Mouse (Mus musculus) intestine, postnatal 0 days (tissue): ENCODE measurements at regions not wholly inside any gene's neighbourhood (a gene's known extent, or its start where the extent isn't known, plus 50 kb on each side); places are given as distances from the start of the nearest gene placed in this dataset.

Experiments
- ATAC-seq: fragments of 200-750 bp; cut with Nextera tagmentation; 2 replicates; pipeline ENCODE4 v1.8.0; 2017; ENCODE audit warnings: mild to moderate bottlenecking, moderate TSS enrichment, moderate library complexity
- H3K27ac ChIP-seq: fragments of 300-500 bp; sonication (generic); 2 replicates; pipeline ENCODE4 v1.5.1; 2014; ENCODE audit warnings: mild to moderate bottlenecking, low read depth, low read length, moderate library complexity
- H3K27me3 ChIP-seq: fragments of 300-500 bp; sonication (generic); replicated peaks from 2 replicates; pipeline ENCODE4 v1.6.1; 2014; ENCODE audit warnings: low read length, mixed read lengths; ENCODE audit not compliant: control insufficient read depth, insufficient read depth
- H3K36me3 ChIP-seq: fragments of 300-500 bp; sonication (generic); 2 replicates; pipeline ENCODE4 v1.6.1; 2014; ENCODE audit warnings: mild to moderate bottlenecking, moderate library complexity; ENCODE audit not compliant: control insufficient read depth, insufficient read depth
- H3K4me1 ChIP-seq: fragments of 300-500 bp; sonication (generic); replicated peaks from 2 replicates; pipeline ENCODE4 v1.6.1; 2014; ENCODE audit warnings: antibody characterized with exemption, low read length, mixed read lengths; ENCODE audit not compliant: control insufficient read depth, insufficient read depth
- H3K4me2 ChIP-seq: fragments of 300-500 bp; sonication (generic); replicated peaks from 2 replicates; pipeline ENCODE4 v1.6.1; 2014; ENCODE audit warnings: low read depth, mild to moderate bottlenecking, moderate library complexity
- H3K4me3 ChIP-seq: fragments of 300-500 bp; sonication (generic); 2 replicates; pipeline ENCODE4 v1.5.1; 2014; ENCODE audit warnings: low read depth, low read length
- H3K9ac ChIP-seq: fragments of 300-500 bp; sonication (generic); 2 replicates; pipeline ENCODE4 v1.6.1; 2014; ENCODE audit warnings: mild to moderate bottlenecking, low read depth, low read length
- H3K9me3 ChIP-seq: fragments of 300-500 bp; sonication (generic); 2 replicates; pipeline ENCODE4 v1.6.1; 2016; ENCODE audit warnings: mixed run types; ENCODE audit not compliant: control insufficient read depth
- CTCF ChIP-seq: sonication (generic); IDR thresholded peaks from 2 replicates; pipeline ENCODE4 v1.5.1; 2016; ENCODE audit warnings: low read depth, mild to moderate bottlenecking, control low read depth, antibody characterized with exemption, moderate library complexity
- WGBS: fragments of 180-500 bp; shearing (Covaris S2); extraction: QIAGEN DNeasy Blood & Tissue Kit; methylation state at CpG from one replicate; pipeline ENCODE4 v1.1.7; 2014; 5-methylcytosine and 5-hydroxymethylcytosine counted together

DNA sequence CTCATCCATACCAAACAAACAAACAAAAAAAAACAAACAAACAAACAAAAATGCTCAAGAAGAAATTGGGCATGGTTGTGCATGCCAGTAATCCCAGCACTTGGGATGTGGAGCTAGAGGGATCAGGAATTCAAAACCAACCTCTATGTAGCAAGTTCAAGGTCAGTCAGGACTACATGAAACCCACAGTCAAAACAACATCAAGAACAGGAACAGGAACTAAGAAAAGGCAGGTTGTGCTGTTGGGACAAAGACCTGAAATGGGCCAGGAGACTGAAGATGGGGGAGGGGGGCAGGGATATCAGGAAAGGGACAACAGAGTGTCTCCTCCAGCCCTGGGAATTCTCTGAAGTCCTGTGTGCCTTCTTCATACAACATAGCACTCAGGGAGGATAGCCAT is 87.8 kb upstream of the Rbpj start:
- 0 out of 2 replicates have a peak, but pooled peaks cover 2% of the 10 kb centered on the region for H3K4me1 ChIP-seq
- no peaks in the 10 kb centered on the region for H3K36me3 ChIP-seq
- no peak overlapping the region for H3K4me3 ChIP-seq
- no peak overlapping the region for H3K9ac ChIP-seq
- no peak overlapping the region for H3K27ac ChIP-seq
- no peaks in the 10 kb centered on the region; the same call in 1 of the 2 replicates for H3K27me3 ChIP-seq
- TF ChIP-seq CTCF = no peak
- H3K4me2 ChIP-seq = no peak overlapping the region
- no peak for ATAC-seq
- no peaks in the 10 kb centered on the region for H3K9me3 ChIP-seq

DNA sequence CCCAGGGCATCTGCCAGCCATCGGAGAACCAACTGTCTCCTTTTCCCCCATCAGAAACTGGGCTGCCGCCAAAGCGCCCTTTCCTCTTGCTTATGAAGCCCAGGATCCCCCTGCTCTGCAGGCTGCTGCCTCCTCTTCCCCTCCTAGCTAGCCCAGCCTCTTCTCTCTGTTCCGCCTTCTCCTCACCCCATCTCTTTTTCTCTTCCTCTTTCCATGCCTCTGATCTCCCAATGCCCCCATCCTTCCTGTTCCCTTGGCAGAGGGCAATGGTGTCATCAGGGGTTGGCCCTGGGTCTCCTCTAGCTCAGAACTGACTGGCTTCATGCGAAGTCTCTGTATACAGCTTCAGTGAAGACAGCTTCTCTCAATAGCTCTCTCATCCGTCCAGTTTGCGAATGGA is 87.4 kb upstream of the Rbpj start:
- H3K4me2 ChIP-seq = no peak overlapping the region
- H3K9me3 ChIP-seq = no peaks in the 10 kb centered on the region
- 92% methylated on average over 7 of the region's 7 CpGs for WGBS
- no peak overlapping the region for H3K4me3 ChIP-seq
- 0 out of 2 replicates have a peak, but pooled peaks cover 2% of the 10 kb centered on the region for H3K4me1 ChIP-seq
- H3K36me3 ChIP-seq = no peaks in the 10 kb centered on the region
- H3K9ac ChIP-seq = no peak overlapping the region
- no peak for TF ChIP-seq CTCF
- no peaks in the 10 kb centered on the region; the same call in 1 of the 2 replicates for H3K27me3 ChIP-seq
- H3K27ac ChIP-seq = no peak overlapping the region
- ATAC-seq = no peak

DNA sequence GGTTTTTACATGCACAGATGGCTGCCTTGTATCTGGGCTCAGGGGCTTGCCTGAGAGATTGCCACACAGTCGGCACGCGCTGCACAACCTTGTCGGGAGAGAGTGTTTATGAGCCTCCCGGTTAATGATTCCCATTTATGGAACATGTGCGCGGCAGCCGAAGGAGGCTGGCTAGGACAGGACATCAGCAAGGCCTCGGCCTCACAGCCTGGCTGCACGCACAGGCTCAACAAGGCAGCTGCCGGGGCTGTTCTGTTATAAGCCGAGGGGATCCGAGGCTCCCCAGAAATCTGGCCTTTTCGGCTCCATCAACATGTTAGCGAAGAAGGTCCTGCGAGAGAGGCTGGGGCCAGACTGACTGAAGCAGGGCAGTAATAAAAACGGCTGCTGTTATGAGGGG is 86.3 kb upstream of the Rbpj start:
- peak; percentile 95 for ATAC-seq
- Histone ChIP-seq H3K27me3 (no peaks in the 10 kb centered on the region; the same call in 1 of the 2 replicates), H3K4me2 (no peak overlapping the region; the same call in 1 of the 2 replicates), H3K4me1 (0 out of 2 replicates have a peak, but pooled peaks cover 2% of the 10 kb centered on the region), H3K36me3 (no peaks in the 10 kb centered on the region), H3K4me3 (no peak overlapping the region), H3K27ac (no peak overlapping the region), H3K9me3 (no peaks in the 10 kb centered on the region), H3K9ac (no peak overlapping the region)
- no peak for TF ChIP-seq CTCF
- 17% methylated on average over 17 of the region's 17 CpGs for WGBS

DNA sequence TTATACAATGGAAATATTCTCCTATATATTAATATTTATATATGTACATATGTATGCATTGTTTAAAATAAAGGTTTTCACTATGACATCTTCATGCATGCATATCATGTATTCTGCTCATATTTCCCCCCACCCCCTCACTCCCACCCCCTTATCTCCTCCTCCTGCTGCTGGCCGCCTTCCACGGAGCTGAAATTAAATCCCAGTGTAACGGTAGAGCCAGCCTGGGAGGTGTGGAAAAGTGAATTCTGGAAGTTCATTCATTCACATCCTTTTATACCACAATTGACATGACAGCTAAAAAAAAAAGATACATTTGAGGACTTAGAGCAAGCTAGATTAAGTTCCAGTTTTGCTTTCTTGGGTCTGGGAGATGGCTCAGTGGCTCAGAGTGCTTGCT is 85.7 kb upstream of the Rbpj start:
- H3K36me3 ChIP-seq = no peaks in the 10 kb centered on the region
- H3K4me3 ChIP-seq = no peak overlapping the region
- H3K4me2 ChIP-seq = no peak overlapping the region
- H3K9ac ChIP-seq = no peak overlapping the region
- no peaks in the 10 kb centered on the region for H3K9me3 ChIP-seq
- H3K27me3 ChIP-seq = no peaks in the 10 kb centered on the region; the same call in 1 of the 2 replicates
- no peak for TF ChIP-seq CTCF
- H3K27ac ChIP-seq = no peak overlapping the region
- H3K4me1 ChIP-seq = 0 out of 2 replicates have a peak, but pooled peaks cover 2% of the 10 kb centered on the region
- no peak for ATAC-seq
- 66% methylated on average over 3 of the region's 3 CpGs for WGBS

DNA sequence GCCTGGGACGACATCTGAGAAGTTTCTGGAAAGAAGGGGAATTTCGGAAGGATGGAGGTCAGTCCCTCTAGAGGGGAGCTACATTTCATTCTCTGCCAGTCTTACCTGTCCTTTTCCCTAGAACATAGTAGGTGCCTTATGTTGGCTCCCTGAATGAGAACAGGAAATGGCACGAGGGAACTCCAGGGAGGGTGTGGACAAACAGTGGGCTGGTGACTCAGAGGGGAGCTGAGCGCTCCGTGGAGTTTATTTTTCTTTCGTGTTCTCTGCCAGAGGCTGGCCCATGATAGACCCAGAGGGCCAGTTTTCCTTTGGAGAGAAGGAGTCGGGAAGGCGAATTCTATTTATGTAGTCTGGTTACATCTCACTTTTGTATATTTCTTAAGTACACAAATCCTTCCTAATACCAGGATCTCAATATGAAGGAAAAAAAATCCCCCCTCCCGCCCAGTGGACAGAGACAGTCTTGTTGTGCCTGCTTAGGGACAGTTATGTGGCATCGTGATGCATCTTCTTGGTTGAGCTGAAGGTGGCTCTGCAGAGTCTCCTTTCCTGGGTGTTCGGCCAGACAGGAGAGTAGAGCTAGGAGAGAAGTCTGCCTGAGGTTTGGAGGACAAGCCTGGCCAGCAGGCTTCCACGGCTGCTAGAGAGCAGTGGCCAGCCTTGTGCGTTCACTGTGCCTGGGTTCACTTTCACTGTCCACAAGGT is 84.3 kb upstream of the Rbpj start:
- WGBS = 45% methylated on average over 13 of the region's 13 CpGs
- H3K27me3 ChIP-seq = no peaks in the 10 kb centered on the region; the same call in 1 of the 2 replicates

DNA sequence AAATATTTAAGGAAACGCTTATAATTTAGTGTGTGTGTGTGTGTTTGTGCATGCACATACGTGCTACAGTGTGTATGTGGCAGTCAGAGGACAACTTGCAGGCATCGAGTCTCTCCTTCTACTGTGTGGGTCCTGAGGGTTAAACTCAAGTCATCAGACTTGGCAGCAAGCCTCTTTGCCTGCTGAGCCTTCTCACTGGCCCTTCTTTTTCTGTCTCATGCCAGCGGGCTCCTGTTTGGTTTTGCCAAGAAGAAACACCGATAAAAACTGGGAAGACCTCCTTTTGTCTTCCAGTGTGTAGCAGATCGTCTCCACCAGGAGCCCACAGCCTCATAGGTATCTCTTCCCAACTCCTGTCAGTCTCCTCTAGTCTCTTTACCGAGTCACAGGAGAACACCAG is 81.9 kb upstream of the Rbpj start:
- Histone ChIP-seq H3K4me1 (no peaks in the 10 kb centered on the region), H3K9ac (no peak overlapping the region), H3K27ac (no peak overlapping the region), H3K4me2 (no peak overlapping the region), H3K9me3 (no peaks in the 10 kb centered on the region), H3K36me3 (no peaks in the 10 kb centered on the region), H3K27me3 (no peaks in the 10 kb centered on the region; the same call in 1 of the 2 replicates), H3K4me3 (no peak overlapping the region)
- 82% methylated on average over 7 of the region's 7 CpGs for WGBS
- ATAC-seq = no peak
- no peak for TF ChIP-seq CTCF

More for the DNA sequence above, 84.3 kb upstream of the Rbpj start:
- H3K27ac ChIP-seq = no peak overlapping the region
- no peak overlapping the region for H3K9ac ChIP-seq
- no peaks in the 10 kb centered on the region for H3K36me3 ChIP-seq
- 0 out of 2 replicates have a peak, but pooled peaks cover 2% of the 10 kb centered on the region for H3K4me1 ChIP-seq
- no peak overlapping the region for H3K4me3 ChIP-seq
- TF ChIP-seq CTCF = peak; percentile 52
- ATAC-seq = no peak
- H3K4me2 ChIP-seq = no peak overlapping the region; the same call in 1 of the 2 replicates
- H3K9me3 ChIP-seq = no peaks in the 10 kb centered on the region
